Mouse (Mus musculus) adipocyte (in vitro differentiated cells): ENCODE measurements around the gene Zfp704.

Experiments
- DNase-seq: peaks from one replicate; pipeline ENCODE4 v3.0.0-alpha.2; 2016; ENCODE audit warnings: low spot score

The Zfp704 gene

DNA sequence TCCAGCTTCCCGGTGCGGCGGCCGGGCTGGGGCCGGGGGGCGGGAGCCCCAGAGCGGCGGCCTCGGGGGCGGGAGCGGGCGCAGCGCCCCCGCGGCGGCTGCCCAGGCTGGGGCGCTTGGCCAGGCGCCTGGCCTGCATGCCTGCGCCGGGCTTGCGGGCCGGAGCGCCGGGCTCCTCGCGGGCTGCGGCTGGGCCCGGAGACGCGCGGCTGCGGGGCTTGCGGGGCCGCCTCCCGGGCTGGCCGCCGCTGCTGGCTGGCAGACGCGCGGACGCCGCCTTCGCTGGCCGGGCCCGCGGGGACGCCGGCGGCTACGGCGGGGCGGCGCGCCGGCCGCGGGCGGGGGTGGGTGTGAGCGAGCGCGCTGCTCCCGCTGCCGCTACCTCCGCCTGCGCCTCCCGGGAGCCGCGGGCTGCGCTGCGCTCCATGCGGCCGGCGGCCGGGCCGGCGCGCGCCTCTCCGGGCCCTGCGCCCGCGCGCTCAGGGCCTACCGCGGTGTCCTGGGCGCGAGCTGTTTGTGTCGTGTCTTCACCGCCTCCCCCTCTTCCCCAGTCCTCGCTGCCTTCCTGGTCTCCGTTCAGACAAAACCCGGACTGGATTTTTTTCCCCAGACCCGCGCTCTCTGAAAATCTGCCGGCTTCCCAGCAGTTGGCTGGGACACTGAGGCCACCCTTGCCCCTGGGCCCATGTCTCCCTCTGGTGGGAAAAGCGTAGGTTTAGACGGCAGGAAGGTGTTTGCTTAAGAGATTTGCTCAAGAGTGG, at the start of gene Zfp704:
Gene Zfp704 (minus strand): TSS at position 505 of the 761 bp plus-strand sequence.
- DNase-seq: no peak

DNA sequence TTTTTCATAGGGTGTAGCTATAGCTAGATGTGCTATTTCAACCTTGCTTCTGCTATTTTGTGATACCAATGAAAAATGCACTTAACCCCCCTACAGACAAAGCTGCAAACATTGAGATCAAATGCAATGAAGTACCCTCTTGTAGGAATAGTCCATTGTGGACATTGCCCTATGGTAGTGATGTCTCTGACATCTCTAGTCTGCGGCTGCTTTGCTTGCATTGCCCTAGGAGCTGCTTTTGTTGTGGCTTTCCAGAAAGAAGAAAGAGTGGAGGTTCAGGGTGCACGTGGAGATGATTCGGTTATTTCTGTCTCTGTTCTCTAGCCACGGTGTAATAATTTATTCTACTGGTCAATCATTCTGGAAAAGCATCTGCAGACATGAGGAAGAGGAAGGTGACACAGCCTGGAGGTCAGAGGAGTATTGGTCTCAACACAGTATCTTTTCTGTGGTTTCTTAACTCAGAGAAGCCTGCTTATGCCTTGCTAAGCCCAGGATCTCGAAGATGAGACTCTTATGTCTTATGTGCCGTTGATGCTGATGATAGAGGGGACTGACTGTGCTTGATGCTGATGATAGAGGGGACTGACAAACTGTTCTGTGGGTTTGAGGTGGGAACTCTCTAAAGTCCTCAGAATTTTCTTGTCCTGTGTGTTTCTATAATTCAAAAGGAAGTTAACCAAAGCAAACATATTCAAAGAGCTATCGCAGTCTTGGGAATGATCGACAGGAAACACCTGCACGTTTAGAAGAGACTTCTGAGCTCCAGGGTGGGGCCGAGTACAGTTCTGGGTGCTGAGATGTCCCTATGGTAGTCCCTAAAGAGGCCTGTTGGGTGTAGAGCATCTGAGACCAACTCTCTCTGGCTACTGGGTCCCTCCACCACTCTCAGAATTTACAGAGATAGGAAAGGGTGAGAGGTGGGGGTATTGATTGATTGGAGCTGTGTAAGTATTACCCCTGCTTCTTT, 23.4 kb upstream of the Zfp704 start:
- no peak for DNase-seq

DNA sequence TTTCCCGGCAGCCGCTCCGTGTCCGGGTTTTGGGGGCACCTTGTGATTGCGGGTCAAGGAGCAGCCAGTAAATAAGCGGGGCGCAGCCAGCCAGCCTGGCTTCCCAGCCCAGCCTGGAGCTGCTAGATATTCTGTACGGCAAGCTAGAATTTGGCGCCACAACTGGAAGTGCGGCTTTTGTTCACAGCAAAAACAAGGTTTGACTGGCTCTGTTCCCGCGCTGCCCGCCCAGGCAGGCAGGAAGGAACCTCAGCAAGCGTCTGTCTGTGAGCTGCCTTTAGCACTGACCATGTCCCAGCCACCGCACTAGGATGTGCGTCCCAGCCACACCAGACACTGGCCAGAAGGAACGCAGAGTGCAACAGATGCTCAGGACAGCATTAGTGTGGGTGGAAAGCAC, 20.1 kb upstream of the Zfp704 start:
- no peak for DNase-seq

DNA sequence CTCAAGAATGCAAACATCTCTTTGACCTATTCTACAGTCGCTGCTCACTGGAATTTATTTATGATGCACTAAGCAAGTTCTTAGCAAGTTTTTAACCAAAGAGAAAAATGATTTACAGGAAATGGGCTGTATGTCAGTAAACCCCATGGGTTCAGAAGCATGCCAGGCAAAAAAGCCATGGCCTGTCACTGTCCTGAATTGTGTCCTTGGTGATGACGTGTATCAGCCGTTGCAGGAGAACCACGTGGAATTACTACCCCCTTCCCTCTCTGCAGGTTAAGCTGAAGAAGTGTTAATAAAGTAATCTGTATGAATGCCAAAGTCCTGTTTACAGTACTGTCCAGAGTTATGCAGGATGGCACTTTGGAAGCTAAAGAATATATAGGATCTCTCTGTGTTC, 18.2 kb upstream of the Zfp704 start:
- DNase-seq: no peak

DNA sequence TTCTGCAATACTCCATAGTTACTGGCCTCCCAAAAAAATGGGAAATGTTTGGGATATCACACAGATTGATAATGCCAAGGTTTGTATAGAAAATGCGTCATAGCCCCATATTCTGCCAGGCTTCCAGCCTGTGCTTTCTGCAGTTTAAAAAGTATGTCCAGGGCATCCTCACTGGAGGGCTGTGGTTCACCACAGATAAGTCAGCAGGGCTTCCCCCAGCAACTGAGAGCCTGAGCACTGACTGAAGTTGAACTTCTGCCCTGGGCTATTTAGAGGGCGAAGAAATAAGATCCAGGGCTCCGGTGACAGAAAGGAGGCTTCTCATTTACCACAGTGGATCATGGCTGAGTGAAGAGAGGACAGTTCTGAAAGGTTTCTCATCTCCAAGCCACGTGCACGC, 16.3 kb upstream of the Zfp704 start:
- no peak for DNase-seq

DNA sequence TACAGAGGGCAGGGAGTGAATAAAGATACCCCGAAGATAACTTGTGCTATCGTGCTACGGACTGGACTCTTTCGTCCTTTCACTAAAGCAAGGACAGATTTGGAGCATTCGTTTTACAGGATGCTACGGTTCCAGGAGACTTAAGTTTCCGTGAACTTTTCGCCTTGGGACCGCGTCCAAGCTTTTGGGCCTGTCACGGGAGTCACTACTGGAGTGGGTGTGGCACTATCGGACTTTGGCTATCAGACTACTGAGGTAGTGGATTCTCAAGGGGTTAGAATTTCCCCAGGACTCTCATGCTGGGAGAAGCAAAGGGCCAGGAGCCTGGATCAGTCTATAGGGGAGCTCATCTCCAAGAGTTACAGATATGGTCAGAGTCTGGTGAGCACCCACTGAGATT, 10.7 kb upstream of the Zfp704 start:
- DNase-seq: no peak

DNA sequence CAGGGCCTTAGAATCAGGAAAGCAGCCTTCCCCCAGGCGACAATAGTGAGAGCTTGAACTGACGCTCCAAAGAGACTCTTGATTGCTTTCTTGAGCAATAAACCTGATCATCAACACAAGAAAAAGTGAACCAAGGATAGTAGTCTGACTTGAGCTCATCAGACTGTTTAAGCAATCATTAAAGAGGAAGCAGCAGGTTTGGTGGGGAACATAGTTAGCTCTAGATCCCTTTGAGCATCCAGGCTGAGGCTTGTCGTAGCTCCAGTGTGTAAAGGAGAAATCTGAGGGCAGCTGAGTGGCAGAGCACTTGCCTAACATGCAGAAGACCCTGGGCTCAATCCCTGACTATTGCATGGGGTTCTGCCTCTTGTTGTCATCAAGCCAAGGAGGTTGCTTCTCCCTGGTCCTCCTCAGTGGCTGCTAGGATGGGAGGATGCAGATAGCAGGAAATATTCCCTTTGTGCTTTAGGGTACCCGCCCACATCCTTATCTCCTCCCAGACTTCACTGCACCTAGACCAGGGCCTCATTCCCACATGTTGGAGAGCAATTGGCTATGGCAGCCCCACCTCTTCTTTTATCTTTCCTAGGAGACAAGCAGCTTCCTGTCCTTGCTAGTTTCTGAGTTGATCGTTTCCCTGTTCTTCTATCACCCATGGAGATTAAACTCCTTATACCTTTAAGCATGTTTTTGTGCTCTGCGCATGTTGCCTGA, 9.8 kb upstream of the Zfp704 start:
- DNase-seq: no peak

DNA sequence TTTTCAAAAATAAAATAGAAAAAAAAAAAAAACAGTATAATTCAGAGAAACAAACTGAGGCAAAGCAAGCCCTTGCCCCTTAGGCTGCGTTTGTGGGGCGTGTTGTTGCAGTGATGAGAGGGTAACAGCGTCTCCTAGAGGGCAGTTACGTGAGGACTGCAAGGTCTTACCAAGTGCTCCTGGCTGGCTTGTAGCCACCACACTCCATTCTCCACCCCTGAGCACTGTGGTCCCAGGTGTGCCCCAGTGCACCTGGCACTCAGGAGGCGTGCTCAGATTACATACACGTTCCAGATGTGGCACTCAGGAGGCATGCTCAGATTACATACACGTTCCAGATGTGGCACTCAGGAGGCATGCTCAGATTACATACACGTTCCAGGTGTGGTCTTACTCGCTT, 7.2 kb upstream of the Zfp704 start:
- DNase-seq: no peak

DNA sequence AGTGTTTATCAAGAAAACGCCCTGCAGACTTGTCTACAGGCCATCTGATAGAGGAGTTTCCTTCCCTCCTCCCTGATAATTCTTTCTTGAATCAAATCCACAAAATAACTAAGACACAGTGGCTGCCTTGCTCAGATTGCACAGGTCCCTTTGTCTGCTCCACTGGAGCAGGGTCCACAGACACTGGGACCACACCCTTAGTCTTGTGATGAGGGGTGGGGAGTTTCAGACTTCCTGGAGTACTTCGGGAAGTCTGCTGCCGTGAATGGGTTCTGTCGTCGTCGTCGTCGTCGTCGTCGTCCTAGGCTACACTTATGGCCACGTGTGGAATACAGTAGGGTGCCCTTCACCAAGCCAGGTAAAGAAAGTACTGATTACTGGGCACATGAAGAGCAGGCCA, 4.8 kb upstream of the Zfp704 start:
- no peak for DNase-seq

DNA sequence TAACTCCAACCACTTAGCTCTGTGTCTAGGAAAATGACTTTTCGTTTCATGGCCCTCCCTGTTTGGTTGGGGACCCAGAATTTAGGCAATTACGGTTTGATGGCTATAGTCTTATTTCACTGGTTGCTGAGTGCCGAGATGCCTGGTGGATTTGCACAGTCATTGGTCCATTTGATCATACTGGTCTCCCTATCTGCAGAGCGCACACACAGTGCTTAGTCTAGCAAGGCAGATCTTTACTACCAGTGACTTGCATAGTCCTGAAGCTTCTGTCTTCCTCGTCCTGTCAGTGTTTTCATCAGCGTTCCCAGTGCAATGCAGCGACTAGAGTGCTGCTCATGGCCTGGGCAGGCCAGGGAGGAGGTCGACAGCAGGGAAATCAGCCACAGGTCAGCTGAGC, 4.1 kb upstream of the Zfp704 start:
- no peak for DNase-seq

DNA sequence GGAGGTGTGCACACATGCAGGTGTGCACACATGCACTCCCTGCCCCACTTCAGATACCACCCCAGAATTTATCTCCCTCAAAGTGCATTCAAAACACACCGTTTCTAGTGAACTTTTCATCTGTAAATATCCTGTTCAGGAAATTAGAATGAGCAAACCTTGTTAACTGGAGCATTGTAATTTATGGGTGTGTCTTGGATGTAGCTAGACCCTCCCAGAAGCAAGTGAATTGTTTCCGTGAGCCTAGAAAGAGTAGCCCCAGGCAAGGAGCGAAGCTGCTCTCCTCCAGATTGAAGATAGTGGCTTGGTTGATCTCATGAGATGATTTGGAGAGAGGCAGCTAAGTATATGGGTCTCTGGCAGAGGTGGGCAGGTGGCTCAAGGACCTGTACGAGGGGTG, 1.3 kb upstream of the Zfp704 start:
- DNase-seq: no peak

DNA sequence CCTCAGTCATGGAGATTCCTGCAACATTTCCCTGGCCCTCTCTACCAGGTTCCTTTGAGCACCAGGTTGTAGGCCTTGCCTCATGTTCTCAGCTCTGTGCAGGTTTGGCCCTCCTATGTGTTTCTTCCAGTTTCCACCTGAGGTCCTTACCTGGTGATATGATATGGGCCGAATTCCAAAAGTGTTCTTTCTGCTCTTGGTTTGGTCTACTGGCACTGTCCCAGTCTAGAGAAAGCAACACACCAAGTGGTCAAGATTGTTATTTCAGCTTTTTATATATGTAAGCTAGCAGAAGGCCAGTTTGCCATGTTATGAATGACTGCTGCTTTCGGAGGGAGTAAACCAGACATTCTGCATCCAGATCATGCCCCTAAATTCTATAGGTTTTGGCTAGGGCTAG, 541 bp upstream of the Zfp704 start:
- no peak for DNase-seq

DNA sequence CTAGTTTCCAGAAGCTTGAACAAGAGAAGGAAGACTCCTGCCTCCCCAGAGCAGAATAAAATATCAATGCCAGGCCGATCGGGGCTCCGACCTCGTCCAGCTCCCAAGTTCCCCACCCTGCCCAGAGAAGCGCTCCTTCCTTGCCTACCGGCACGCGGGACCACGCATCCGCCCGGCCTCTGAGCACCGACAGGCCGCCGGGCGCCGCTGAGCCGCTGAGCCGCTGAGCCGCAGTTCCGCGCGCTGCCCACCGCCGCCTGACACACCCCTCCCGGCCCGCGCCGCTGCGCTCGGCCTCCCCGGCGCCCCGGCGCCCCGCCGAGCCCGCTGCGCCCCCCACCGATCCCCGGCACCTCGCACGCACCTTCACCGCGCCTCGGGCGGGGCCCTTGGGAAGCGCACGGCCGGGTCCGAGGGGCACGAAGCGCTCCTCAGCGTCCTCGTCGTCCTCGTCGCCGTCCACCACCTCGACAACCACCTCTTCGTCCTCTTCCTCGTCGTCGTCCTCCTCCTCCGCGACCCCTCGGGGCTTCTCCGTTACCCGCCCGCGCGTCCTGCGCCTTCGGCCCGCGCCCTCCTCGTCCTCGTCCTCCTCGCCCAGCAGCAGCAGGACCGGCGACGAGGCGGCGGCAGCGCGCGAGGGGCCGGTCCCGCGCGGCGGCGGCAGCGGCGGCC, 842 bp downstream of the Zfp704 start:
- no peak for DNase-seq

DNA sequence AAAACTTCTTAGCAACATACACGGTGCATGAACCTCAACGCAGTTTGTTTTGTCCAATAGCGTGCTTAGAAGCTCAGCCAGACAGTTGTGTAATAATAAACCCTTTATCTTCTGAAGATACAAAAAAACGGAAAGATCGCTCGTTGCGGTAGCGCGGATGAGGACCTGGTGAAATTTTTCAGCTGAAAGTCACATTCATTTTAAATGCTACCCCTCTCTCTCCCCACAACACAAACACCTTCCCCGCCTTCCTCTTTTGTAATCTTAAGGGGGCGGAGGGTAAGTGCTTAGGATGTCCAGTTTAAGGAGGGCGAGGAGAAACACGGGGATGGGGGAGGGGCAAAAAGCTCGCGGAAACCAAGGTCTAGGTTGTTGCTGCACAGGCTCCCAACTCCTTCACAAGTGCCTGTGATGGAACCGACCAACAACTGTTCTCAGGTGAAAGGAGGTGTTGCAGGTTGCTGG, 1.4 kb downstream of the Zfp704 start:
- no peak for DNase-seq

DNA sequence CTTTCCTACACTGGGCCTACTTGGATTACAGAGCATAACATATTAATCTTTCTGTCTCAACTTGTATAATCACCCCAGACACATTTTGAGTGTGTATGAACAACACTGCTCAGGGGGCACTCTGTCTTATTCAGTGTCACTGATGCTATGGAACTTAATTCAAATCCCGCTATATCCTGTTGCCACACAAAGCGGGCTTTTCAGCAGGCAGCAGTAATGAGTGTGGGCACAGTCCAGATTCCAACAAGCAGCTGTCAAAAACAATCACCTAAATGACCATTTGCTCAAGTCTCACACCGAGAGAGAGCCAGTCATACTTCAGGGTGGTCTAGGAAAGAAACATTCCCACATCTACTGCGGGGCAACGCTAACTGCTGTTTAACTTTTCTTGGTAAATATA, 2.2 kb downstream of the Zfp704 start:
- no peak for DNase-seq

DNA sequence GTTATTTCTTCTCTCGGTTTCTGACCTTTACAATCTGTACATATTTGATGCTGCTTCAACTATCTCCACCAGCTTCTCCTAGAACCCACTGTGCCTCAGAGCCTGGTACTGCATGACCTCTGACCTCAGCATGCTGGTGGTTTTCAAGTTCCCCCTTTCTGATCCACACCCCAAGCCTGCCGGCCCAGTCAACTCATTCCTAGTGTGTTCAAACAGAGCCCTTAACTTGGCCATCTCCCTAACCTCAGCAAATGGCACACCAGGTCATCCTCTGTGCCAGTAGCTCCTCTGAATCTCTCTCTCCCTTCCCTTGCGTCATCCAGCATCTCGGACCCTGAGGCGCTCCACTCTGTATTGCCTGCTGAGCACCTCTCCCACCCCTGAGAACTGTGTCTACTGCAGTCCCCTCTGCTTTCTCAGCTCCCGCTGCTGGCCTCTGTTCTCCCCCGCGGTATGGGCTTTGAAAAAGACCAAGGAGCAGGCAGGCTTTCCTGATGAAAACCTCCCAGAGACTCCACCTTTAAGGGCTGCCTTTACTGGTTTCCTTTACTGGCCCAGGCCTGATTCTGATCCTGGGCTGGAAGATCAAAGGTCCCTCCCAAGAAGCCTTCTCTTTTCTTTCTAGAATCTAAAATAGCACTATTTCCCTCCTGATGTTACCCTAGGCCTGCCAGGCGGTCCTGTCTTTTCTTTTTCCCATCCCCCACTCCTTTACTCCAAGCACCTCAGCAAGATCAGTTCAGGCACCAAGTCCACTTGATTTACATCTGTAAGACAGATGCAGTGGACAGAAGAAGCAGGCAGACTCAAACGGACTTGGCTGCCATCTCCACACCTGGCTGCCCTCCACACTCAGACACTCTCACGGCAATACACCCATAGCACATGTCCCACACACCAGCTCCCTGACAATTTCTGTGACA, 3.8 kb downstream of the Zfp704 start:
- no peak for DNase-seq

DNA sequence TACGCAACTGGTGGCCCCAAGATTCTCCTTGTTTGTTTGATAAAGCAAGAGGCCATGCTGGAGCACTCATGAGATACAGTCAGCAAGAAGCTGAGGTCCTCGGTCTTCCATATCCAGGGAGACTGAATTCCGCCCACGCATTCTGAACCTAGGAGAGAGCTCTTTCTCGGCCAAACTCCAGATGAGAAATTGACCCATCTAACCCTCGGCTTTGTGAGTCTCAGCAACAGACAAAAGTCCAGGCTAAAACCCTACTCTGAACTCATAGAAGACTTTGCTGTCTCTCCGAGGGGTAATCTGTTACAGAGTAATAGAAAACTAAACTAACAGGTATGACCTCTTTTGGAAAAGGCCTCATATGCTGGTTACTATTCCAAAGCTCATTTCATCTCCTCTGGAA, 4.9 kb downstream of the Zfp704 start:
- no peak for DNase-seq

DNA sequence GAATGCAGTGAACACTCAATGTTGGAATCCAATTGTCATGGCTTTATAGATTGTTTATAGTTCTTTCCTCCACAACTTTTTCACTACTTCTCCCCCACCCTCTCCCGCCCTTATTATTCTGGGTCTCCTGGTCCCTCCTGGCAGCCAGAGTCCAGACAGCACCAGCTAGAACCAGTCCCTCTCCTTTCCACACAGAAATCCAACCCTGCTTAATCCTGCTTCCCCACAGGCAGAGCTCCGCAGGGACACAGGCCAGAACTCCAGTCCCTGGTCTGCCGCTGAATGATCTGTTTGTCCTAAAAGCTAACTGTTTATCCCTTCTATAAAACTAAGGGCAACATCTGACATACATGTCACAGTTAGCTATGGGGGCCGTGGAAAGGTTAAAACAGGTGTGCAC, 6.0 kb downstream of the Zfp704 start:
- no peak for DNase-seq

DNA sequence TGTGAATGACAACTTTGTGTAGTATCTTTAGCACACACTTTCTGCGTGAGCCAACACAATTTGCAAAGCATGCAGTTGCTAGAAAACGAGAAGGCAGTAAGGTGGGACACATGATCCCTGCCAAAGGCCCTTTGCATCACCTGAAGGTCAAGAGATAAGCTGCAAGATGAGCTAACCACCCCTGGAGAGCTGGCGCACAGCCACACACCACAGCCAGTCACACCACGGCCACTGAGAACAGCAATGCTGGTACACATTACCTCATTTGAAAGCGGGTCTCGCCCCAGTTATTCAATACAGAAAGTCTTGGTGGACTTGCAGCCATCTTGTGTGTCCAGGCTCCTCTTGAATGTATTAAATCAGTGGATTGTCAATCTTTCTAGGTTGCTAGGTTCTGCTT, 9.3 kb downstream of the Zfp704 start:
- DNase-seq: no peak

DNA sequence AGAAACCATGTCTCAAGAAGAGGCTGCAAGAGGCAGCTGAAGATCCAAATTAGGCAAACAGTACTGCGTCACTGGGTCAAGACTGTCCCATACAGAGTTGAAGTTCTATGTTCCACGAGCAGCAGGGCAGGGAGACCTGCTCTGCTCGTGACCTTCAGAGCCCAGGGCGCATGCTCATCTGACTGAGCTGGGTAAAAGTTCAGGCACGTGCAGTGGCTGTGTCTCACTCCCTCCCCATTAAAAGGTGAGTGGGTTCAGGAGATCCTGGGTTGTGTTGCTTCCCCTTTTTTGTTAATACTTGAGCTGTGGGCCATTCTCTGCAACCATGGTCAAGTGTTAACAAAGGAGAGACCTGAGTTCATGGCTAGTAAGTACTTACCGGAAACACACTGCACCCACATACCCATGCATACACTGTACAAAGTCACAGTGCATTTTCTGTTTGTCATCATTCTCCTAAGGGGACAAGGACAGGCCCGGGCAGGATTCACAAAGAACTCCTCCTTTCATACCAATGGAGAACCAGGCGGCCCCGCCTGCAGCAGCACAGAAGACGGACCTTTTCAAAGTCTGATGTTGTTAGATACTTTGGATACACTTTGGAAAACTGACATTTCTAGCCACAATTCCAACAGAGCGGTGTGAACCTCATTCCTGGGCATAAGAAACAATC, 10.0 kb downstream of the Zfp704 start:
- DNase-seq: no peak
